Mouse (Mus musculus) heart, adult 11 months (tissue): ENCODE results near the gene Vmn1r100.
"Not testable (repeated sequence)": the region's sequence is repeated elsewhere in the genome, so short reads cannot be mapped to it uniquely, and the experiment has no call there.

Source experiments
- DNase-seq: peaks from one replicate; pipeline ENCODE4 v3.0.0; 2022

Gene Vmn1r100

DNA sequence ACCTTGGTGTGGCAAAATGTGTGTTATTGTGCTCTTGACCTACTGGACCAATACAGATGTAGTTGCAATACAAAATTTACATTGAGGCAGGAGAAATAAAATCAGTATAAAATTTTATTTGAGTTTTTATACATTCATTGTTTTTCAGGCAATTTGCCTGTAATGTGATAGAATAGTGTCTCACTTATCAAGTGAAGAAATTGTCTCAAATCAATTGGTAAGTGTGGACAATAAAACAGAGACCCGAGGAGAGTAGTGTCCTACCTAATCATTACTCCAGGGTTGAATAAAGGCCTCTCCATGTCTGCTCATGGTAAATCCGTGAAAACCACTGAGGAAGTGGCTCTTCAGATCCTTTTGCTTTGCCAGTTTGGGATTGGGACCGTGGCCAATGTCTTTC lies at the start of gene Vmn1r100:
TSS of gene Vmn1r100 (plus strand) at position 301 of the 400 bp plus-strand sequence.
- not testable (repeated sequence) for DNase-seq

DNA sequence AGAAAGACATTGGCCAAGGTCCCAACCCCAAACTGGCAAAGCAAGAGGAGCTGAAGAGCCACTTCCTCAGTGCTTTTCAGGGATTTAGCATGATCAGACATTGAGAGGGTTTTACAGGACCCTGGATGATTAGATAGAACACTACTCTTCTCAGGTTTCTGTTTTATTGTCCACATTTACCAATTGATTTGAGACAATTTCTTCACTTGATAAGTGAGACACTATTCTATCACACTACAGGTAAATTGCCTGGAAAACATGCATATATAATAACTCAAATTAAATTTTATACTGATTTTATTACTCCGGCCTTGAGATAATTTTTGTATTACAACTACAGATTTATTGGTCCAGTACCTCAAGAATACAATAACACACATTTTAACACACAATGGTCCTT lies 42.4 kb upstream of the Vmn1r100 start, which contains the start of gene Gm5728:
TSS of gene Gm5728 (minus strand) at position 101 of the 400 bp plus-strand sequence.
- DNase-seq: not testable (repeated sequence)

- not testable (repeated sequence) for DNase-seq
These were observed 24.8 kb downstream of the Vmn1r100 start, which contains the start of gene Vmn1r101 for GRCm38 (mm10) chr7:20442493-20442892. Vmn1r101 (minus strand) TSS chr7:20442593.
